Mouse (Mus musculus) myocyte (in vitro differentiated cells): ENCODE measurements at regions not wholly inside any gene's neighbourhood (a gene's known extent, or its start where the extent isn't known, plus 50 kb on each side); places are given as distances from the start of the nearest gene placed in this dataset.

Experiments used
- CEBPB ChIP-seq: IDR thresholded peaks from 2 replicates; pipeline ENCODE4 v1.6.1; 2011; ENCODE audit warnings: mild to moderate bottlenecking, moderate library complexity; ENCODE audit not compliant: poor library complexity, insufficient read depth, severe bottlenecking
- E2F4 ChIP-seq: IDR thresholded peaks from one replicate; pipeline ENCODE4 v1.6.1; 2011; ENCODE audit warnings: mild to moderate bottlenecking, control low read depth, moderate library complexity; ENCODE audit not compliant: insufficient read depth
- MAX ChIP-seq: IDR thresholded peaks from one replicate; pipeline ENCODE4 v1.6.1; 2011; ENCODE audit warnings: low read depth, mild to moderate bottlenecking, control low read depth
- MYOD1 ChIP-seq, 3 experiments: IDR thresholded peaks; one replicate each; pipeline ENCODE4 v1.6.1; 2011; ENCODE audit warnings: control low read depth in 2 of 3, low read depth in 2 of 3, mild to moderate bottlenecking in 2 of 3, moderate library complexity in 1 of 3; ENCODE audit not compliant: insufficient read length in 2 of 3, control insufficient read depth in 1 of 3
- POLR2A ChIP-seq: IDR thresholded peaks from one replicate; pipeline ENCODE4 v1.6.1; 2011; ENCODE audit warnings: low read depth, mild to moderate bottlenecking, control low read depth, moderate library complexity; ENCODE audit not compliant: insufficient read length
- POLR2AphosphoS2 ChIP-seq: IDR thresholded peaks from one replicate; pipeline ENCODE4 v1.6.1; 2011; ENCODE audit warnings: low read depth, control low read depth; ENCODE audit not compliant: insufficient read length
- REST ChIP-seq: IDR thresholded peaks from one replicate; pipeline ENCODE4 v1.6.1; 2011; ENCODE audit warnings: mild to moderate bottlenecking, control low read depth, moderate library complexity; ENCODE audit not compliant: insufficient read depth, insufficient read length
- TCF12 ChIP-seq: IDR thresholded peaks from one replicate; pipeline ENCODE4 v1.6.1; 2011; ENCODE audit warnings: mild to moderate bottlenecking, control low read depth; ENCODE audit not compliant: poor library complexity, insufficient read depth, severe bottlenecking
- TCF3 ChIP-seq: IDR thresholded peaks from one replicate; pipeline ENCODE4 v1.6.1; 2011; ENCODE audit warnings: low read depth, control low read depth; ENCODE audit not compliant: insufficient read length

DNA sequence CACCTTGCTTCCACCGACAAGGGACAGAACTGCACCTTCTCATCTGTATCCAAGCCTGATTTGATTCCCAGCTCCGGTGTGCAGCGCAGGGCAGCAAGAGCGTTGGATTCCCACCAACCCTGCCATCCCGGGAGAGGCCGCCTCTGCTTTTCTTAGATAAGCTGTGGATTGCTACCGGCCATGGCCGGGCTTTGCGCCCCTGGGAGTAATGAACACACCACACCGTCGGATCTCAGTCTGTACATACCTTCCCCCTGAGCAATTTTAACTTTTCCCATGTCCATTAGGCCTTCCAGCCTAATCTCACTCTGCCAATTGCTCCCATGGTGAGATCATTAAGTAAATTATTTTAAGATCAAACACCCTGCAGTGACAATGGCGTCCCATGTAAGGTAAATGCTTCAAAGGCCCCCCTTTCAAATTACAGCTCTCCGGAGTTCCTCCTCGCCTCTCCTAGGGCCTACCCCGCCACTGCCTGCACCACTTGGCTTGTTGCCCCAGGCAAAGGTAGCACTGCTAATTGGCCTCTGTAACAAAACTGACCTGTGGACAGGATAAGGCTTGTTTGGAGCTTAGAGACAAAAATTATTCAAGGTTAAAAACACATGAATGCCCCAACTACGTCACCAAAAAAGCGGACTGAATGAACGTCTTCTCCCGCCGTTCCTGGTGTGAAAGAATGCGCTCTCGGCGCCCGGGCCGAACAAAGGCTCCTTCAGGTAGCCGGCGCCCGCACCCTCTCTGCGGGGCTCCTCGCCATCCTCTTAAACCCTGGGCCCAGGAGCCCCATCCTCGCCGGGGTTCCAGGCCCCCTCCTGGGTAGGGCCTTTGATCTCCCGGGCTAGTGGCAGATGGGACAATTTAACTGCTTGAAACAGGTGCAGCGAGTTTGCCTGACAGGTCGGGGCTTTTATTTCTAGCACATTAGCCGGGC lies 228.5 kb upstream of the Sp4 start:
- TF ChIP-seq TCF12, result no peak
- TF ChIP-seq MYOD1 (IDR thresholded peaks at IDR 0.05; ENCODE audit: control insufficient read depth in 1 of 3, insufficient read length in 2 of 3, low read depth in 2 of 3), result no peak
- no peak for TF ChIP-seq POLR2AphosphoS2
- TF ChIP-seq POLR2A, result no peak
- TF ChIP-seq MAX, result no peak
- TF ChIP-seq REST, result no peak
- TF ChIP-seq TCF3, result no peak
- no peak for TF ChIP-seq CEBPB
- no peak for TF ChIP-seq E2F4
